Mouse (Mus musculus) gastrocnemius, adult 2 months (tissue): Measurements from ENCODE around the gene Pex26. TPM values are rescaled to one million over a fixed set of nuclear protein-coding genes. Genes with fewer than 3 reads are reported as not detected.
A peak's percentile ranks its signal among the peaks of the same experiment; 100 is the strongest.

Experiments
- DNase-seq: peaks from one replicate; pipeline ENCODE4 v3.0.0; 2022
- H3K27ac ChIP-seq: fragments of 200-600 bp; 2 replicates; pipeline ENCODE4 v1.8.1; 2022; ENCODE audit warnings: mild to moderate bottlenecking
- H3K4me3 ChIP-seq: fragments of 200-600 bp; 2 replicates; pipeline ENCODE4 v1.8.1; 2022; ENCODE audit warnings: mild to moderate bottlenecking, moderate library complexity
- CTCF ChIP-seq: fragments of 200-600 bp; IDR thresholded peaks from 2 replicates; pipeline ENCODE4 v1.8.1; 2022; ENCODE audit warnings: antibody characterized with exemption, mild to moderate bottlenecking, moderate library complexity
- intact Hi-C: fragments of 180-260 bp; cut with DNase I; formaldehyde crosslinking; loops from one replicate; pipeline ENCODE4 v1.15.1; 2025
- total RNA-seq, 2 experiments: library from RNA; stranded (reverse); gene quantifications; 2 replicates each; pipeline ENCODE4 v1.2.3; 2021

The Pex26 gene
- total RNA-seq, 2 experiments from 2014 or later: 3.5 to 3.8 TPM

GRCm38 (mm10) chr6:121232652-121233051 lies 49.2 kb downstream of the Pex26 start:
- intact Hi-C loops: no loop called here
- H3K4me3 ChIP-seq: no peak overlapping the region
- no peak overlapping the region for H3K27ac ChIP-seq
- no peak for DNase-seq
- no peak for TF ChIP-seq CTCF

GRCm38 (mm10) chr6:121236386-121236785 lies 52.9 kb downstream of the Pex26 start:
- Histone ChIP-seq H3K27ac (no peak overlapping the region), H3K4me3 (no peak overlapping the region)
- DNase-seq: no peak
- intact Hi-C loops: no loop called here
- no peak for TF ChIP-seq CTCF

- intact Hi-C loops: no loop called here
- TF ChIP-seq CTCF: no peak
- Histone ChIP-seq H3K4me3 (no peak overlapping the region), H3K27ac (no peak overlapping the region)
- no peak for DNase-seq
Observed at GRCm38 (mm10) chr6:121238209-121238608, 54.7 kb downstream of the Pex26 start.

DNA sequence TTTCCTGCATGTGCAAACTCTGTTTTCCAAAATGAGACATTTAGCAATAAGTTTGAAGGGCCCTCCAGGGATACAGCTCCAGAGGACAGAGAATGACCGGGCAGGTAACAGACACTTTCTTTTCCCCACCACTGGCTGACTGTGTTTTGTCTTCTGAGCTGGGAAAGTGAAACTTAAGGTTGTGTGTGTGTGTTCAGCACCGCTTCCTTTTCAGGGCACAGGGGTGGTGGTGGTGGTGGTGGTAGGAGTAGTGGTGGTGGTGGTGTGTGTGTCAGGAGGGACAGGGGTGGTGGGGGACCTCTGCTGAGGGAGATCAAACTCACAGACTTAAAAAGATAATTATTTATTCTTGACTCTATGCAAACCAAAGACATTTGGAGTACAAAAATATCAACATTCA lies 58.3 kb downstream of the Pex26 start:
- Histone ChIP-seq H3K4me3 (no peak overlapping the region), H3K27ac (no peak overlapping the region)
- intact Hi-C loops: no loop called here
- TF ChIP-seq CTCF: no peak
- DNase-seq: no peak

GRCm38 (mm10) chr6:121243161-121243560 lies 59.7 kb downstream of the Pex26 start:
- intact Hi-C loops: no loop called here
- Histone ChIP-seq H3K4me3 (no peak overlapping the region), H3K27ac (no peak overlapping the region)
- TF ChIP-seq CTCF: no peak
- no peak for DNase-seq

- no peak for TF ChIP-seq CTCF
- intact Hi-C loops: loop anchor here (5.0 kb wide), 1 partner anchor 63 kb away; the partner anchor contains the start of gene Pex26
- peak; percentile 96 for DNase-seq
- H3K4me3 ChIP-seq: peak within 1 kb of the TSS; percentile 80
- peak within 1 kb of the TSS; percentile 82 for H3K27ac ChIP-seq
Observed at GRCm38 (mm10) chr6:121245127-121246036, 61.9 kb downstream of the Pex26 start, which contains the start of gene Usp18. Gene Usp18, plus strand, starts transcription at chr6:121245906.

- no peak for TF ChIP-seq CTCF
- DNase-seq: no peak
- Histone ChIP-seq H3K4me3 (peak overlapping the region; percentile 80), H3K27ac (peak overlapping the region; percentile 82)
- intact Hi-C loops: loop anchor here (5.0 kb wide), 1 partner anchor 64 kb away; the partner anchor contains the start of gene Pex26
Observed at GRCm38 (mm10) chr6:121246037-121246361, 62.5 kb downstream of the Pex26 start.

Other genes with a start within 250 kb of the Pex26 start
- gene Mical3, start 52.7 kb upstream of the Pex26 start, total RNA-seq: 10 to 100 TPM; 53.3 to 71.9 TPM
- 100 to 1,000 TPM; 201 to 248 TPM for gene Tuba8, start 27.0 kb downstream of the Pex26 start, total RNA-seq
- 1 to 10 TPM in 1 of 2 experiments, under 1 TPM in 1; 0.89 to 1.5 TPM for gene Usp18, start 62.2 kb downstream of the Pex26 start, total RNA-seq
- under 1 TPM; 0.20 to 0.46 TPM for gene Slc6a13, start 116.6 kb downstream of the Pex26 start, total RNA-seq
- gene Slc6a12, start 159.4 kb downstream of the Pex26 start, total RNA-seq: under 1 TPM; 0.11 to 0.20 TPM